Mouse (Mus musculus) heart, adult 2 months (tissue): Measurements from ENCODE around the gene 4931428F04Rik.

Experiments
- CTCF ChIP-seq: fragments of 200-600 bp; IDR thresholded peaks from 2 replicates; pipeline ENCODE4 v1.8.1; 2022; ENCODE audit warnings: antibody characterized with exemption, mild to moderate bottlenecking, moderate library complexity
- EP300 ChIP-seq: fragments of 200-500 bp; IDR thresholded peaks from 2 replicates; pipeline ENCODE4 v1.6.1; 2011; ENCODE audit warnings: low read depth, low read length, control low read depth; ENCODE audit not compliant: insufficient read depth
- POLR2A ChIP-seq: fragments of 200-500 bp; IDR thresholded peaks from 2 replicates; pipeline ENCODE4 v1.6.1; 2011; ENCODE audit warnings: mild to moderate bottlenecking, low read depth, low read length, control low read depth; ENCODE audit not compliant: insufficient read depth

GRCm38 (mm10) chr8:105278911-105279334, 10.7 kb downstream of the 4931428F04Rik start:
- TF ChIP-seq CTCF = peak; percentile 52
- no peak for TF ChIP-seq EP300
- TF ChIP-seq POLR2A = 0 out of 2 replicates have a peak, but pooled peaks have one; percentile 12
